Mouse (Mus musculus): Measurements from ENCODE around the gene Mmd2.

DNA sequence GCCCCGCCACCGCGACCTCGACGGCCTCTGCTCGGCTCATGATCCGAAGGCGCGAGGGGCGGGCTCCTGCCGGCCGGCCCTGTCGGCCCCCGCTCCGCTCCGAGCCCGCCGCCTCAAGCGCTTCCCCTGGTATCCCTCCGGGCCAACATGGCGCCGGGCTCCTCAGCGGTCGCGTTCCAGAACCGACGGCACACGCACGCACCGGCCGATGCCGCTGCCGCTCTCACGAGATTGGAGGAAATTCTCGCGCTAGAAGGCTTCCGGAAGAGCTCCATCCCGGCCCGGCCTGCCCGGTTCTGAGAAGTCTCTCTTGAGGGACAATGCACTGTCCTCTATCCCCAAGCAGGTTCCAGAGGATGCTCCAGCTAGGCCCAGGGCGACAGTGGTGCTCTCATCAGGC is 78.7 kb downstream of the Mmd2 start, which contains the start of gene Papolb:
- TF ChIP-seq MAFK (IDR thresholded peaks at IDR 0.05; ENCODE audit: borderline replicate concordance, low read depth, low read length) (no peak), ETS1 (IDR thresholded peaks at IDR 0.05; ENCODE audit: low read depth, low read length) (no peak), MXI1 (IDR thresholded peaks at IDR 0.05; ENCODE audit: low read depth, low read length) (no peak), MAX (IDR thresholded peaks at IDR 0.05; ENCODE audit: low read length) (no peak), RAD21 (IDR thresholded peaks at IDR 0.05; ENCODE audit: low read depth, low read length) (no peak), POLR2AphosphoS5 (IDR thresholded peaks at IDR 0.05; ENCODE audit: borderline replicate concordance, low read depth, low read length) (no peak), USF1 (IDR thresholded peaks at IDR 0.05; ENCODE audit: low read depth, low read length) (no peak), RCOR1 (IDR thresholded peaks at IDR 0.05; ENCODE audit: low read depth, low read length) (no peak), CTCF (IDR thresholded peaks at IDR 0.05 in 2 of 3, conservative IDR thresholded peaks at IDR 0.05 in 1 of 3; ENCODE audit: control insufficient read depth in 1 of 3, insufficient read depth in 1 of 3, low read depth in 2 of 3, low read length in 3 of 3, poor library complexity in 1 of 3, severe bottlenecking in 1 of 3) (no peak), MAZ (IDR thresholded peaks at IDR 0.05; ENCODE audit: low read depth, low read length) (no peak), GABPA (IDR thresholded peaks at IDR 0.05; ENCODE audit: low read depth, low read length) (no peak), TAL1 (IDR thresholded peaks at IDR 0.05; ENCODE audit: low read length) (no peak), MEF2A (IDR thresholded peaks at IDR 0.05; ENCODE audit: extremely low read depth, insufficient replicate concordance, low read depth, low read length, poor library complexity, severe bottlenecking) (no peak)

Data from MEL (cell line).